Mouse (Mus musculus) intestine, embryonic 14.5 days (tissue): ENCODE data around the gene Zdhhc11. TPM values are rescaled to one million over a fixed set of nuclear protein-coding genes. Genes with fewer than 3 reads are reported as not detected.

Experiments
- ATAC-seq: fragments of 200-750 bp; cut with Nextera tagmentation; replicated peaks from 2 replicates; pipeline ENCODE4 v1.8.0; 2017; ENCODE audit warnings: low read depth, moderate number of reproducible peaks, moderate TSS enrichment, moderate library complexity; ENCODE audit not compliant: low FRiP score, low TSS enrichment
- DNase-seq: peaks from one replicate; pipeline ENCODE4 v3.0.0-alpha.2; 2018; ENCODE audit warnings: low spot score
- H3K27ac ChIP-seq: fragments of 300-500 bp; sonication (generic); 2 replicates; pipeline ENCODE4 v1.5.1; 2014; ENCODE audit warnings: low read depth, mild to moderate bottlenecking, control low read depth
- H3K27me3 ChIP-seq: fragments of 300-500 bp; sonication (generic); replicated peaks from 2 replicates; pipeline ENCODE4 v1.6.1; 2014; ENCODE audit warnings: low read length, control low read depth; ENCODE audit not compliant: control insufficient read depth, insufficient read depth
- H3K36me3 ChIP-seq: fragments of 300-500 bp; sonication (generic); 2 replicates; pipeline ENCODE4 v1.6.1; 2014; ENCODE audit warnings: low read length, control low read depth; ENCODE audit not compliant: control insufficient read depth, insufficient read depth
- H3K4me1 ChIP-seq: fragments of 300-500 bp; sonication (generic); replicated peaks from 2 replicates; pipeline ENCODE4 v1.6.1; 2014; ENCODE audit warnings: low read length, control low read depth, mixed read lengths; ENCODE audit not compliant: control insufficient read depth, insufficient read depth
- H3K4me2 ChIP-seq: fragments of 300-500 bp; sonication (generic); 2 replicates; pipeline ENCODE4 v1.6.1; 2014; ENCODE audit warnings: low read length
- H3K4me3 ChIP-seq: fragments of 300-500 bp; sonication (generic); 2 replicates; pipeline ENCODE4 v1.5.1; 2014; ENCODE audit warnings: low read depth, low read length, control low read depth, mixed read lengths
- H3K9ac ChIP-seq: fragments of 300-500 bp; sonication (generic); 2 replicates; pipeline ENCODE4 v1.6.1; 2014; ENCODE audit warnings: mild to moderate bottlenecking, low read length
- H3K9me3 ChIP-seq: fragments of 300-500 bp; sonication (generic); 2 replicates; pipeline ENCODE4 v1.6.1; 2016; ENCODE audit warnings: low read length, control low read depth; ENCODE audit not compliant: control insufficient read depth
- WGBS: fragments of 180-500 bp; shearing (Covaris S2); extraction: QIAGEN DNeasy Blood & Tissue Kit; methylation state at CpG from one replicate; pipeline ENCODE4 v1.1.7; 2014; 5-methylcytosine and 5-hydroxymethylcytosine counted together
- microRNA-seq: library from miRNA; unstranded; fragments of <30 nt; microRNA quantifications from one replicate; pipeline ENCODE4, GENCODE M21; 2016
- polyA plus RNA-seq: library from polyadenylated mRNA; unstranded; fragments of >200 nt; fragmentation: Nextera tagmentation; extraction: Ambion mirVana; gene quantifications from 2 replicates; pipeline ENCODE4 v1.2.1, GENCODE M21; 2014

Zdhhc11 gene
- polyA plus RNA-seq, 1 experiment from 2014 or later: not detected

DNA sequence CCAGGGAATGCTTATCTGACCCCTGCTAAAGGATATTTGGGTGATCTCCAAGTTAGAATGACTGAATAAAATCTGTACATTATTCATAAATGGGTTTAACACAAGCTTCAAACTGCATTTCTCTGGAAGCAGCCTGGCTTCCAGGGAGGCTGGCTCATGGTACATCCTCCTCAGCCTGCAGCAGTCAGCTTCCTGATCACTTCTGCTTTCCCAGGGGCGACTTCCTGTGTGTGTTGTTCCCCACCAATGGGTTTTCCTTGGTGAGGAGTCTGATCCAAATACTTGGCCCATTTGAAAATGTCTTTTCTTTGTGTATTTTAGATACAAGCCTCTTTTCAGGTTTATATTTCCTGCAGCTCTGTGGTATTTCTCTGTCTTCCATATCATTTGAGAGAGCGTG lies 65.4 kb downstream of the Zdhhc11 start:
- Histone ChIP-seq H3K36me3 (no peaks in the 10 kb centered on the region), H3K4me1 (no peaks in the 10 kb centered on the region), H3K4me2 (no peak overlapping the region), H3K9me3 (no peaks in the 10 kb centered on the region), H3K4me3 (no peak overlapping the region), H3K27me3 (no peaks in the 10 kb centered on the region), H3K9ac (no peak overlapping the region), H3K27ac (no peak overlapping the region)
- no peak for DNase-seq
- WGBS: 80% methylated on average over 2 of the region's 2 CpGs
- ATAC-seq: no peak

DNA sequence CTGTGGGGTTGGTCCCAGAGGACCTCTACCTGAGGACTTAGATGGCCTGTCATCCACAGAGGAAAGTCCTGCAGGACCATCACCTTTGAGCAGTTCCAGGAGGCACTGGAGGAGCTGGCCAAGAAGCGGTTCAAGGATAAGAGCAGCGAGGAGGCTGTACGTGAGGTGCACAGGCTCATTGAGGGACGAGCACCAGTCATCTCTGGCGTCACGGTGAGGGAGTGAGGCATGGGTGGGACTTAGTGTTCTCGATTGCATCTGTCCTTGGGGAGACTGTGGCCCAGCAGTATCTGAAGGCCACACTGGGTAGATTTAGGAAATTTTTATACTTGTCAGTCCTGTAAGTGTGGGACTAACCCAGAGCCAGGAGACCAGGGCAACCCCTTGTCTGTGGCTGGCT lies 67.0 kb downstream of the Zdhhc11 start:
- Histone ChIP-seq H3K4me1 (no peaks in the 10 kb centered on the region), H3K4me2 (no peak overlapping the region), H3K36me3 (0 out of 2 replicates have a peak, but pooled peaks cover 4% of the 10 kb centered on the region), H3K9ac (no peak overlapping the region), H3K27ac (no peak overlapping the region), H3K27me3 (no peaks in the 10 kb centered on the region), H3K9me3 (no peaks in the 10 kb centered on the region), H3K4me3 (no peak overlapping the region)
- no peak for DNase-seq
- 86% methylated on average over 7 of the region's 7 CpGs for WGBS
- ATAC-seq: no peak

DNA sequence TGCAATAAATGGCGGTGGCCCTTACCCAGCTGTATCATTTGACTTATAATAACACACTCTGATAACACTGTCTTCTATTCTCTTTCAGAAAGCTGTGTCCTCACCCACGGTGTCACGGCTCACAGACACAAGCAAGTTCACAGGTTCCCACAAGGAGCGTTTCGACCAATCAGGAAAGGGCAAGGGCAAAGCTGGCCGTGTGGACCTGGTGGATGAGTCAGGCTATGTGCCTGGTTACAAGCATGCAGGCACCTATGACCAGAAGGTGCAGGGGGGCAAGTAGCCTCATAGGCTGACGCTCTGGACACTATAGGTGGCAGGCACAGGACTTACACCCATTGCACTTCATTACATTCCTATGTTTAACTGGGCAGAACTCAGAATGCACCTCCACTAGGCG lies 67.5 kb downstream of the Zdhhc11 start:
- Histone ChIP-seq H3K27ac (no peak overlapping the region), H3K4me3 (no peak overlapping the region), H3K9ac (no peak overlapping the region), H3K4me1 (no peaks in the 10 kb centered on the region), H3K4me2 (no peak overlapping the region), H3K27me3 (no peaks in the 10 kb centered on the region), H3K9me3 (no peaks in the 10 kb centered on the region), H3K36me3 (0 out of 2 replicates have a peak, but pooled peaks cover 6% of the 10 kb centered on the region)
- DNase-seq: no peak
- no peak for ATAC-seq
- 81% methylated on average over 8 of the region's 8 CpGs for WGBS

DNA sequence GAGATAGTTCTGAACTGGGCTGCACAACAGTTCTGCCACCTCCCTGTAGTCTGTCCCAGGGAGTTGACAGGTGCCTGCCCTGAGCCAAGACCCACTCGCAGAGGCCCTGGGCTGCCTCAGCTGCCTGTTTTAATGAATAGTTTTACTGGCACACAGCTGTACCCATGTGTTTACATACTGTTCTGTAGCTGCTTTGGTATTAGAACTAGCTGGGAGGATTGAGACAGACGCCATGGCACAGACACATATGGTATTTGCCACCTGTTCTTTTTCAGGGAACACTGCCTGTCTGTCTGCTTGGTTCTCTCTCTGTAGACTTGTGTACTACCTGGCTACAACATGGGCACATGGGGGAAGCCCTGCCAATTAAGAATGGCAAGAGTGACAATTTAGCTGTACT lies 71.1 kb downstream of the Zdhhc11 start:
- no peak overlapping the region for H3K4me2 ChIP-seq
- peaks cover 29% of the 10 kb centered on the region for H3K36me3 ChIP-seq
- WGBS: 63% methylated on average over 2 of the region's 2 CpGs
- no peaks in the 10 kb centered on the region for H3K27me3 ChIP-seq
- no peak overlapping the region for H3K27ac ChIP-seq
- no peak overlapping the region for H3K9ac ChIP-seq
- no peaks in the 10 kb centered on the region for H3K9me3 ChIP-seq
- ATAC-seq (no peak), DNase-seq (no peak)
- H3K4me1 ChIP-seq: no peaks in the 10 kb centered on the region
- H3K4me3 ChIP-seq: no peak overlapping the region

DNA sequence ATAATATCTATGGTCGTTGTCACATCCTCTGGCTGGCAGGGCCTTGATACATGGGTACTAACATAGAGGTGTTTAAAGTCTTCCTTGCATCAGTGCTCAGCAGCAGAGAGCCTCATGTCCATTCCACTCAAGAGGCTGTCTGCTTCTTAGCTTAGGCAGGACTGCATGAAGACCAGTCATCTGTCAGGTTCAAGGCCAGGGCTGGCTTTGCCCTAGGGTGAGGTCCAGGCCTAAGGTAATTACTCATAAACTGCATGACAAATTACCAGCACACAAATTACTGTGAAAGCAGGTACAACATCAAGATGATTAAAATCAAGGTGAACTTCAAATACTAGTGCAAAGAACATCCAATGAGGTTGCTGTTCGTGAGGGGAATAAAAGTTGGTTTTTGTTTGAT lies 72.1 kb downstream of the Zdhhc11 start:
- DNase-seq (no peak), ATAC-seq (no peak)
- Histone ChIP-seq H3K4me3 (no peak overlapping the region), H3K36me3 (peaks cover 39% of the 10 kb centered on the region), H3K4me2 (no peak overlapping the region), H3K4me1 (no peaks in the 10 kb centered on the region), H3K27me3 (no peaks in the 10 kb centered on the region), H3K9ac (no peak overlapping the region), H3K9me3 (no peaks in the 10 kb centered on the region), H3K27ac (no peak overlapping the region)
- 91% methylated on average over 2 of the region's 2 CpGs for WGBS

DNA sequence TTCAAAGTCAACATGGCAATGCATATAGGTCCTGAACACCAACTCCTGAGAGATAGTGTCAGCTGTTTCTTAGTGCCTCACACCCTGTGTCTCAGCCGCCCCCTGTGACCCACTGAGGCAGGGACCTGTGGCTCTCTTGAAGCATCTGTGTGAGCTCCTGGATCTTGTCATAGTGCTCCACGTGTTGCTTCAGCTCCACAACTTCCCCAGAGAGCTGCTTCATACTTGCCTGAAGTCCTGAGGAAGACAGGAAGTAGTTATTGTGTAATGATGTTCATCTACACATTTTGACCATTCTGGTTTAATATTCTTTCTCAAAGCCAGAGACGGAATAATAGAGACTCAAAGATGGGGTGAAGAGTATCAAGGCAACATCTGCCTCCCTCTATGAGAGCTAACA lies 76.3 kb downstream of the Zdhhc11 start:
- H3K4me1 ChIP-seq: no peaks in the 10 kb centered on the region
- no peak for ATAC-seq
- 84% methylated on average over 3 of the region's 3 CpGs for WGBS
- H3K27me3 ChIP-seq: no peaks in the 10 kb centered on the region
- H3K36me3 ChIP-seq: peaks cover 71% of the 10 kb centered on the region
- no peak overlapping the region for H3K4me3 ChIP-seq
- DNase-seq: no peak
- no peak overlapping the region for H3K4me2 ChIP-seq
- H3K9ac ChIP-seq: no peak overlapping the region
- H3K27ac ChIP-seq: no peak overlapping the region
- H3K9me3 ChIP-seq: no peaks in the 10 kb centered on the region

Small RNA genes within 50 kb of the gene (microRNA-seq; reads per million reads assigned to microRNA genes)
- gene Gm25197: not detected

Other genes starting within 250 kb of the Zdhhc11 start
- 32.8 and 33.1 TPM in 2 replicates for gene Slc12a7, start 230.8 kb upstream of the Zdhhc11 start, polyA plus RNA-seq
- 3.9 and 4.2 TPM in 2 replicates for gene Nkd2, start 116.2 kb upstream of the Zdhhc11 start, polyA plus RNA-seq
- gene Trip13, start 26.1 kb upstream of the Zdhhc11 start, polyA plus RNA-seq: 44.6 and 51.1 TPM in 2 replicates
- 44.4 and 51.4 TPM in 2 replicates for gene Brd9, start 26.0 kb upstream of the Zdhhc11 start, polyA plus RNA-seq
- gene Tppp, start 45.6 kb downstream of the Zdhhc11 start, polyA plus RNA-seq: 2.0 and 2.1 TPM in 2 replicates
- gene Cep72, start 98.4 kb downstream of the Zdhhc11 start, polyA plus RNA-seq: 16.7 and 17.8 TPM in 2 replicates
- gene Slc9a3, start 157.6 kb downstream of the Zdhhc11 start, polyA plus RNA-seq: 0.11 and 0.47 TPM in 2 replicates
- gene Exoc3, start 244.9 kb downstream of the Zdhhc11 start, polyA plus RNA-seq: 75.7 and 76.8 TPM in 2 replicates